Mouse (Mus musculus) lung, embryonic 15.5 days (tissue): Measurements from ENCODE around the gene Gm28372. TPM values are rescaled to one million over a fixed set of nuclear protein-coding genes. Genes with fewer than 3 reads are reported as not detected.

Experiments used
- polyA plus RNA-seq: library from polyadenylated mRNA; unstranded; fragments of >200 nt; fragmentation: Nextera tagmentation; extraction: Ambion mirVana; gene quantifications from 2 replicates; pipeline ENCODE4 v1.2.1, GENCODE M21; 2015

Gm28372 gene
- polyA plus RNA-seq, 1 experiment from 2014 or later: not detected

Other genes with a start within 250 kb of the Gm28372 start
- 670 and 673 TPM in 2 replicates for gene Snrpb, start 225.8 kb upstream of the Gm28372 start, polyA plus RNA-seq
- gene Tmc2, start 210.0 kb upstream of the Gm28372 start, polyA plus RNA-seq: not detected in 2 replicates
- 262 and 272 TPM in 2 replicates for gene Nop56, start 130.8 kb upstream of the Gm28372 start, polyA plus RNA-seq
- 150 and 158 TPM in 2 replicates for gene Idh3b, start 120.7 kb upstream of the Gm28372 start, polyA plus RNA-seq
- gene Ebf4, start 110.1 kb upstream of the Gm28372 start, polyA plus RNA-seq: 1.6 TPM in 2 replicates
- 61.9 and 69.1 TPM in 2 replicates for gene Cpxm1, start 7.7 kb upstream of the Gm28372 start, polyA plus RNA-seq
- not detected in 2 replicates for gene 1700020A23Rik, start within 50 bp of the Gm28372 start, polyA plus RNA-seq
- not detected in 2 replicates for gene Tmem239, start 1.2 kb downstream of the Gm28372 start, polyA plus RNA-seq
- 80.5 and 88.4 TPM in 2 replicates for gene Vps16, start 19.1 kb downstream of the Gm28372 start, polyA plus RNA-seq
- 14.7 and 15.9 TPM in 2 replicates for gene Pced1a, start 19.5 kb downstream of the Gm28372 start, polyA plus RNA-seq
- 72.9 and 80.7 TPM in 2 replicates for gene Ptpra, start 45.0 kb downstream of the Gm28372 start, polyA plus RNA-seq
- gene Mrps26, start 158.5 kb downstream of the Gm28372 start, polyA plus RNA-seq: 79.7 and 83.1 TPM in 2 replicates
- not detected in 2 replicates for gene Oxt, start 170.9 kb downstream of the Gm28372 start, polyA plus RNA-seq
- gene Avp, start 177.3 kb downstream of the Gm28372 start, polyA plus RNA-seq: not detected in 2 replicates
- 14.6 and 15.0 TPM in 2 replicates for gene Fastkd5, start 224.8 kb downstream of the Gm28372 start, polyA plus RNA-seq
- gene Ubox5, start 224.8 kb downstream of the Gm28372 start, polyA plus RNA-seq: 10.4 and 10.5 TPM in 2 replicates
- 2.9 and 3.2 TPM in 2 replicates for gene Lzts3, start 237.6 kb downstream of the Gm28372 start, polyA plus RNA-seq